ENCODE assay signal across 9 mouse cellular contexts in the genomic region with DNA sequence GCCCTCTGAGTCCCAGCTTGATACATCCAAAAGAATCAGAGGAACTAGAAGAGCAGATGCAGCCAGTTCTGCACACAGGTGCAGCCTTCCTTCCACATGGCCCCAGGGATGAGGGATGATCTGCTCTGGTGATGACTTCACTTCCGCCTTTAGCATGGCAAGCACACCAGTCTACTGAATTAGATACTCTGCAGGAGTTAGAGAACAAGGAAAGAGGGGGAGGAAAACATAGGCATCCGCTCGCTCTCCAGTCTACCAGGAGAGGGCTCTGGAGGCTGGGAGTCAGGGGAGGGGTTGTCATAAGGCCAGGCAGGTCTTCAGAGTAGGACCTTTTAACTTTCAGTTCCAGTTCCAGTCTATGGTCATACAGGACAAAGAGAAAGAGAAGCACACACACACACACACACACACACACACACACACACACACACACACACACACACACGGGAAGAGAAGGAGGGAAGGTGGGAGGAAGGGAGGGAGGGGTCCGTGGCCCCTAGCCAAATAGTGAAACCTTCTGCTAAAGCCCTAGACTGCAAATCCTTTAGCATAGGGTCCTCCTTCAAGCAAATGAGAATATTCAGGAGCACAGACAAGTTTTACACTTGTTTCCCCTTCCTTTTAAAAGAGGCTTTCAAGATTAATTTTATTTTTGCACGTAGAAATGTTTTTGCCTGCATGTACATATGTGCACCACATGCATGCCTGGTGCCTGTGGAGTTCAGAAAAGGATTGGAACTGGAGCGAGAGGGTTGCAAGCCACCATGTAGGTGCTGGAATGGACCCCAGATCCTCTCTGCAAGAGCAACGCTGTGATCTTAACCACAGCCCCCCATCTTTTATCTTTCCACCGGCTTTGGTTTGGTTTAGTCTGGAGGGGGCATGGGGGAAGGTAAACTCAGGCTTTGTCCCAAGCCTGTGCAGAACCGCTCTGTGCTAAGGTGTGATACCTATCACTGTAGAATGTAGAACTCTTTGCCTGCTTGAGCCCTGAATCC. TPM values are rescaled to one million over a fixed set of nuclear protein-coding genes. Genes with fewer than 3 reads are reported as not detected.
DNase-seq lines count a peak whose midpoint lies in the region; ATAC-seq and TF ChIP-seq lines count a peak whose summit lies in the region.
"Had no signal": no experiment of that assay in that cellular context is flagged by ENCODE, and none has a peak within 500 bp of the region (broad histone marks: within the 10 kb centered on the region; RNA-seq: fewer than 3 reads in every experiment).

No protein-coding gene starts in this region.

- ATAC-seq in hindbrain, embryonic 15.5 days (ENCODE audit: low FRiP score, low read depth), result 0 out of 2 replicates have a peak, but pooled peaks have one; percentile 15
- no peak for ATAC-seq in hindbrain, embryonic 14.5 days (ENCODE audit: low FRiP score)
- ATAC-seq in midbrain, embryonic 11.5 days (ENCODE audit: low FRiP score), result no peak
- peak; percentile 53 for ATAC-seq in intestine, postnatal 0 days
- ATAC-seq in stomach, embryonic 16.5 days (ENCODE audit: insufficient read depth, low FRiP score), result peak; percentile 22; the same call in 1 of the 2 replicates
- ATAC-seq in erythroblast, adult 5-6 weeks (replicated peaks; ENCODE audit: low FRiP score, poor library complexity, severe bottlenecking), result no peak

- H3K36me3 ChIP-seq in hindbrain, embryonic 15.5 days, result no peaks in the 10 kb centered on the region
- H3K36me3 ChIP-seq in hindbrain, embryonic 14.5 days (replicated peaks; ENCODE audit: control insufficient read depth, insufficient read depth), result no peaks in the 10 kb centered on the region
- H3K36me3 ChIP-seq in midbrain, embryonic 11.5 days (ENCODE audit: control insufficient read depth, insufficient read depth, low read length), result no peaks in the 10 kb centered on the region
- H3K36me3 ChIP-seq in midbrain, embryonic 10.5 days, result no peaks in the 10 kb centered on the region
- H3K36me3 ChIP-seq in intestine, postnatal 0 days (ENCODE audit: control insufficient read depth, insufficient read depth), result no peaks in the 10 kb centered on the region
- no peaks in the 10 kb centered on the region for H3K36me3 ChIP-seq in stomach, embryonic 16.5 days (ENCODE audit: control insufficient read depth, insufficient read depth, low read length)

- H3K4me1 ChIP-seq in hindbrain, embryonic 15.5 days (replicated peaks), result 0 out of 2 replicates have a peak, but pooled peaks cover 5% of the 10 kb centered on the region
- no peaks in the 10 kb centered on the region for H3K4me1 ChIP-seq in hindbrain, embryonic 14.5 days (replicated peaks; ENCODE audit: control insufficient read depth, insufficient read depth, low read length)
- H3K4me1 ChIP-seq in midbrain, embryonic 11.5 days (ENCODE audit: control insufficient read depth, insufficient read depth, low read length), result no peaks in the 10 kb centered on the region
- peaks cover 16% of the 10 kb centered on the region for H3K4me1 ChIP-seq in midbrain, embryonic 10.5 days
- H3K4me1 ChIP-seq in intestine, postnatal 0 days (replicated peaks; ENCODE audit: control insufficient read depth, insufficient read depth, low read length), result 0 out of 2 replicates have a peak, but pooled peaks cover 2% of the 10 kb centered on the region
- H3K4me1 ChIP-seq in stomach, embryonic 16.5 days (ENCODE audit: control insufficient read depth, insufficient read depth, low read length), result peaks cover 11% of the 10 kb centered on the region; the same call in 1 of the 2 replicates

- H3K4me3 ChIP-seq in hindbrain, embryonic 15.5 days, result no peak overlapping the region
- H3K4me3 ChIP-seq in hindbrain, embryonic 14.5 days (replicated peaks; ENCODE audit: low read length), result no peak overlapping the region
- no peak overlapping the region for H3K4me3 ChIP-seq in midbrain, embryonic 11.5 days (ENCODE audit: low read depth, low read length)
- H3K4me3 ChIP-seq in midbrain, embryonic 10.5 days, result no peak overlapping the region
- H3K4me3 ChIP-seq in intestine, postnatal 0 days (ENCODE audit: low read depth, low read length), result peak overlapping the region; percentile 42
- peak overlapping the region; percentile 45 for H3K4me3 ChIP-seq in stomach, embryonic 16.5 days (replicated peaks; ENCODE audit: low read length)

- DNase-seq in hindbrain, embryonic 14.5 days (ENCODE audit: low spot score), result no peak
- peak; percentile 79 for DNase-seq in midbrain, embryonic 11.5 days (ENCODE audit: low spot score, missing footprints)
- no peak for DNase-seq in midbrain, embryonic 10.5 days (ENCODE audit: low spot score)
- no peak for DNase-seq in spleen, postnatal 4 days (ENCODE audit: low spot score in 2 of 2)

- H3K9me3 ChIP-seq in hindbrain, embryonic 15.5 days, result no peaks in the 10 kb centered on the region
- H3K9me3 ChIP-seq in hindbrain, embryonic 14.5 days (ENCODE audit: control insufficient read depth, low read length), result no peaks in the 10 kb centered on the region
- H3K9me3 ChIP-seq in midbrain, embryonic 11.5 days (ENCODE audit: control insufficient read depth, low read length), result no peaks in the 10 kb centered on the region
- no peaks in the 10 kb centered on the region for H3K9me3 ChIP-seq in midbrain, embryonic 10.5 days (replicated peaks)
- no peaks in the 10 kb centered on the region for H3K9me3 ChIP-seq in intestine, postnatal 0 days (ENCODE audit: control insufficient read depth)
- H3K9me3 ChIP-seq in stomach, embryonic 16.5 days (replicated peaks; ENCODE audit: control insufficient read depth, low read length), result no peaks in the 10 kb centered on the region

- H3K27ac ChIP-seq in hindbrain, embryonic 15.5 days (replicated peaks), result no peak overlapping the region
- H3K27ac ChIP-seq in hindbrain, embryonic 14.5 days, result no peak overlapping the region
- H3K27ac ChIP-seq in midbrain, embryonic 11.5 days (ENCODE audit: low read depth, low read length), result no peak overlapping the region
- no peak overlapping the region for H3K27ac ChIP-seq in midbrain, embryonic 10.5 days (replicated peaks)
- peak overlapping the region; percentile 89; the same call in 1 of the 2 replicates for H3K27ac ChIP-seq in intestine, postnatal 0 days (ENCODE audit: low read depth, low read length)
- peak overlapping the region; percentile 92 for H3K27ac ChIP-seq in stomach, embryonic 16.5 days (ENCODE audit: low read length)

- H3K27me3 ChIP-seq in hindbrain, embryonic 15.5 days, result no peaks in the 10 kb centered on the region
- H3K27me3 ChIP-seq in hindbrain, embryonic 14.5 days (ENCODE audit: control insufficient read depth, insufficient read depth, low read length), result peaks cover 4% of the 10 kb centered on the region; the same call in 1 of the 2 replicates
- no peaks in the 10 kb centered on the region for H3K27me3 ChIP-seq in midbrain, embryonic 11.5 days (ENCODE audit: control insufficient read depth, insufficient read depth, low read length)
- peaks cover 29% of the 10 kb centered on the region for H3K27me3 ChIP-seq in midbrain, embryonic 10.5 days (ENCODE audit: low read depth, poor library complexity, severe bottlenecking)
- no peaks in the 10 kb centered on the region for H3K27me3 ChIP-seq in intestine, postnatal 0 days (replicated peaks; ENCODE audit: control insufficient read depth, insufficient read depth, low read length)
- H3K27me3 ChIP-seq in stomach, embryonic 16.5 days (ENCODE audit: control insufficient read depth, insufficient read depth, low read length), result no peaks in the 10 kb centered on the region

- no peak overlapping the region for H3K4me2 ChIP-seq in hindbrain, embryonic 15.5 days
- H3K4me2 ChIP-seq in hindbrain, embryonic 14.5 days (replicated peaks), result no peak overlapping the region
- H3K4me2 ChIP-seq in midbrain, embryonic 11.5 days, result no peak overlapping the region
- peak overlapping the region; percentile 68 for H3K4me2 ChIP-seq in intestine, postnatal 0 days (replicated peaks; ENCODE audit: low read depth)
- H3K4me2 ChIP-seq in stomach, embryonic 16.5 days (ENCODE audit: low read depth, low read length), result peak overlapping the region; percentile 50

- 83% methylated on average over 9 of the region's 10 CpGs for WGBS in hindbrain, embryonic 15.5 days
- WGBS in hindbrain, embryonic 14.5 days, result 82% methylated on average over 10 of the region's 10 CpGs
- WGBS in midbrain, embryonic 11.5 days, result 78% methylated on average over 10 of the region's 10 CpGs
- 77% methylated on average over 9 of the region's 10 CpGs for WGBS in midbrain, embryonic 10.5 days
- 34% methylated on average over 9 of the region's 10 CpGs for WGBS in intestine, postnatal 0 days
- WGBS in stomach, embryonic 16.5 days, result 46% methylated on average over 10 of the region's 10 CpGs

- no peak overlapping the region for H3K9ac ChIP-seq in hindbrain, embryonic 15.5 days
- H3K9ac ChIP-seq in hindbrain, embryonic 14.5 days, result no peak overlapping the region
- H3K9ac ChIP-seq in midbrain, embryonic 11.5 days (ENCODE audit: low read length), result no peak overlapping the region
- H3K9ac ChIP-seq in intestine, postnatal 0 days (ENCODE audit: low read depth, low read length), result peak overlapping the region; percentile 54
- H3K9ac ChIP-seq in stomach, embryonic 16.5 days (ENCODE audit: low read length), result peak overlapping the region; percentile 72

- peak; percentile 70 for TF ChIP-seq CTCF in intestine, postnatal 0 days (IDR thresholded peaks at IDR 0.05; ENCODE audit: low read depth)

RNA-seq across cellular contexts. Expression of gene D630039A03Rik, which starts 1.6 kb away (rescaled TPM):
- 0.07 and 0.19 TPM in 2 replicates for polyA plus RNA-seq in hindbrain, embryonic 15.5 days (2015; fragmentation: Nextera tagmentation; extraction: Ambion mirVana)
- 0.07 and 0.21 TPM in 2 replicates for polyA plus RNA-seq in hindbrain, embryonic 14.5 days (2014; fragmentation: Nextera tagmentation; extraction: Ambion mirVana)
- polyA plus RNA-seq in midbrain, embryonic 11.5 days (2014; fragmentation: Nextera tagmentation; extraction: Ambion mirVana), result 0.04 TPM in 1 of 2 replicates, not detected in the other
- polyA plus RNA-seq in midbrain, embryonic 10.5 days (2016; fragmentation: Nextera tagmentation; extraction: Ambion mirVana), result 0.07 and 0.10 TPM in 2 replicates
- polyA plus RNA-seq in intestine, postnatal 0 days (2015; fragmentation: Nextera tagmentation; extraction: Ambion mirVana), result 6.6 and 7.0 TPM in 2 replicates
- 11.9 and 13.8 TPM in 2 replicates for polyA plus RNA-seq in stomach, embryonic 16.5 days (2015; fragmentation: Nextera tagmentation; extraction: Ambion mirVana)
- total RNA-seq in erythroblast, adult 5-6 weeks (2015; ENCODE audit: low replicate concordance), result 0.42 TPM in 1 of 2 replicates, not detected in the other
- total RNA-seq in erythroblast, adult 5-6 weeks (2017; ENCODE audit: low replicate concordance), result 0.51 TPM in 1 of 2 replicates, not detected in the other
- total RNA-seq: heart, postnatal 4 days had no signal

RNA-seq across cellular contexts. Expression of gene Txn1, which starts 41.7 kb away (rescaled TPM):
- polyA plus RNA-seq in hindbrain, embryonic 15.5 days (2015; fragmentation: Nextera tagmentation; extraction: Ambion mirVana), result 291 and 326 TPM in 2 replicates
- polyA plus RNA-seq in hindbrain, embryonic 14.5 days (2014; fragmentation: Nextera tagmentation; extraction: Ambion mirVana), result 300 and 316 TPM in 2 replicates
- 404 and 408 TPM in 2 replicates for polyA plus RNA-seq in midbrain, embryonic 11.5 days (2014; fragmentation: Nextera tagmentation; extraction: Ambion mirVana)
- 382 and 417 TPM in 2 replicates for polyA plus RNA-seq in midbrain, embryonic 10.5 days (2016; fragmentation: Nextera tagmentation; extraction: Ambion mirVana)
- polyA plus RNA-seq in intestine, postnatal 0 days (2015; fragmentation: Nextera tagmentation; extraction: Ambion mirVana), result 702 and 713 TPM in 2 replicates
- polyA plus RNA-seq in stomach, embryonic 16.5 days (2015; fragmentation: Nextera tagmentation; extraction: Ambion mirVana), result 451 and 475 TPM in 2 replicates
- total RNA-seq in erythroblast, adult 5-6 weeks (2015; ENCODE audit: low replicate concordance), result 135 and 150 TPM in 2 replicates
- total RNA-seq in erythroblast, adult 5-6 weeks (2017; ENCODE audit: low replicate concordance), result 38.0 and 69.0 TPM in 2 replicates

Comparison
In these comparisons a context has a peak if more than half of its experiments do, and no peak if none do; other contexts are left out.
1. ATAC-seq: peak in hindbrain, embryonic 15.5 days (single experiment), intestine, postnatal 0 days (single experiment) and stomach, embryonic 16.5 days (single experiment); none in hindbrain, embryonic 14.5 days (single experiment), midbrain, embryonic 11.5 days (single experiment) and erythroblast, adult 5-6 weeks (single experiment).
2. H3K27ac ChIP-seq: peak in intestine, postnatal 0 days (single experiment) and stomach, embryonic 16.5 days (single experiment); none in hindbrain, embryonic 15.5 days (single experiment), hindbrain, embryonic 14.5 days (single experiment), midbrain, embryonic 11.5 days (single experiment) and midbrain, embryonic 10.5 days (single experiment).
3. H3K4me2 ChIP-seq: peak in intestine, postnatal 0 days (single experiment) and stomach, embryonic 16.5 days (single experiment); none in hindbrain, embryonic 15.5 days (single experiment), hindbrain, embryonic 14.5 days (single experiment) and midbrain, embryonic 11.5 days (single experiment).
4. H3K4me3 ChIP-seq: peak in intestine, postnatal 0 days (single experiment) and stomach, embryonic 16.5 days (single experiment); none in hindbrain, embryonic 15.5 days (single experiment), hindbrain, embryonic 14.5 days (single experiment), midbrain, embryonic 11.5 days (single experiment) and midbrain, embryonic 10.5 days (single experiment).
5. H3K9ac ChIP-seq: peak in intestine, postnatal 0 days (single experiment) and stomach, embryonic 16.5 days (single experiment); none in hindbrain, embryonic 15.5 days (single experiment), hindbrain, embryonic 14.5 days (single experiment) and midbrain, embryonic 11.5 days (single experiment).